Mouse (Mus musculus): Measurements from ENCODE around the gene Cebpzos.

GRCm38 (mm10) chr17:78894991-78895390 lies 21.3 kb upstream of the Cebpzos start:
- no peak for TF ChIP-seq CTCF (IDR thresholded peaks at IDR 0.05; ENCODE audit: low read depth)
- no peak for TF ChIP-seq EP300 (optimal IDR thresholded peaks at IDR 0.05)
